Mouse (Mus musculus) B cell, adult 62 days (primary cell): Measurements from ENCODE around the gene Crk. TPM values are rescaled to one million over a fixed set of nuclear protein-coding genes. Genes with fewer than 3 reads are reported as not detected.

Experiments
- total RNA-seq: library from RNA; stranded (reverse); gene quantifications from 4 replicates; pipeline ENCODE4 v1.2.4, GENCODE M21; 2023

Gene Crk
- 58.8 to 63.8 TPM (median 62.4 TPM) in 4 replicates for total RNA-seq

DNA sequence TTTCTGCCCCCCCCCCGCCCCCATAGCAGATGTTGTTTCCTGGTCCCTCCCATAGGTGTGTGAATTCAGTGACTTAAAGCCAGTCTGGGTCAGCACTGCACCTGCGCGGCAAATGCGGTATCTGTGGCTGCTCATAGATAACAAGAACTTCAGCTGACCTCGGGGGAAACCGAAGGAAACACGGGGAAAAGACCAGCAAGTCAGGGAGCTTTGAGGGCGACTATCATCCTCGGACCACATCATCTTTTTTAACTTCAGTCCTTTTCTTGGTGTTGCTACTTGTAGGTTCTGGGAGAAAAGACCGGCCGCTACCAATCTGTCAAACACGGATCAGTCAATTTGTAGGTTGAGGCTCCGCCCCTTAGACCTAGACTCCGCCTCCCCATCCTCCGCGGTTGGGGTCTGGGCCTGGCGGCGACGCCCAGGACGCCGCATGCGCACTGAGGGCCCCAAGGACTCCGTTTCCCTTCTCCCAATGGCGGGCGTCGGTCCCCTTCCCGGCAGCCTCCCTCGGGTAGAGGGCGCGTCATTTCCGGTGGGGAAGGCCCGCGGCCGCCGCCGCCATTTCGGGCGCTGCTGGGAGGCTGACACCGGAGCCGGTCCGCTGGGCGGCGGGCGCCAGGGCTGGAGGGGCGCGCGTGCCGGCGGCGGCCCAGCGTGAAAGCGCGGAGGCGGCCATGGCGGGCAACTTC, at the start of gene Crk:
Gene Crk, plus strand, starts transcription at position 513 of the 692 bp plus-strand sequence.

DNA sequence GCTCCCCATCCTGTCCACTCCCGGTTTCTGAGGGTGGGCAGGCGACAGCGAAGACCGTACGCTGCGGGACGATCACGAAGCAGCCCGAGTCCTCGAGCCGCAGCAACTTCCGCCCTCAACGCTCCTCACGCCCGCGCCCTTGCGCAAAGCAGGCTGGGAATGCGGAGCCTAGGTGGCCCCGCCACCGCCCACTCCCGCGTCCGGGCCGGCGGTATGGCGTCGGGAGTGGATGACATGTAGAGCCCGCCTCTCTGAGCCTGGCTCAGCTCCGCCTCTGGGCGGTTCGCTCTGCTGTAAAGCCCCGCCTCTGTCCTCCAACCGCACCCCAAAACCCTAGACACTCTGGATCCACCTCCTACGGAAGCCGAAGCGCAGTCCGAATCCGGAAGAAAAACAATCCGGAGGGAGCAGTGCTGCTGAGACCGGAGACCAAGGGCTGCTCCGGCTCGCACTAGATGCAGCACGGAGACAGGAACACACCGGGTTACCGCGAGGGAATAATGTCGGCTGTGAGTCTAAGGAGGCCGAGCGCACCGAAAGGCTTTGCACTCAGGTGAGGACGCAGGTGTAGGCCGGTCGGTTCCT, 48.3 kb upstream of the Crk start, which contains the start of gene Inpp5k:
Gene Inpp5k, plus strand, starts transcription at position 344 of the 585 bp plus-strand sequence.

DNA sequence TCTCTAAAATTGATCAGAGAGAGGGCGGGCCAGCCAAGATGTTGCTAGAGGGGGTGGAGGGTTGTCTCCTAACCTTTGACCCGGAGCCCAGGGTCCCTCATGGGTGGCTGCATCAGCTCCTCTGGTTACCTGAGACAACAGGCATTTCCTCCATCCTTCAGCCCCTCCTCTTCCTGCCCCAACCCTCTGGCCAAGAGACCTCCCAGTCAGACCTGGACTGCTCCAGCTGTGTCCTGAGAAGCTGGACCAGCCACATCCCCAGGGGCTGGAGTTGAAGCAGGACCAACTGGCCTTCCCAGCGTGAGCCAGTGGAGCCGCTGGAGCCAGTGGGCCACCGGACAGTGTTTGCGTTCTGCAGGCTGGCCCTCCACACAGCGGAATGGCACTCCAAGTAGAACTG, 28.7 kb upstream of the Crk start, which contains the start of gene Myo1c:
Gene Myo1c, plus strand, starts transcription at position 194 of the 400 bp plus-strand sequence.

DNA sequence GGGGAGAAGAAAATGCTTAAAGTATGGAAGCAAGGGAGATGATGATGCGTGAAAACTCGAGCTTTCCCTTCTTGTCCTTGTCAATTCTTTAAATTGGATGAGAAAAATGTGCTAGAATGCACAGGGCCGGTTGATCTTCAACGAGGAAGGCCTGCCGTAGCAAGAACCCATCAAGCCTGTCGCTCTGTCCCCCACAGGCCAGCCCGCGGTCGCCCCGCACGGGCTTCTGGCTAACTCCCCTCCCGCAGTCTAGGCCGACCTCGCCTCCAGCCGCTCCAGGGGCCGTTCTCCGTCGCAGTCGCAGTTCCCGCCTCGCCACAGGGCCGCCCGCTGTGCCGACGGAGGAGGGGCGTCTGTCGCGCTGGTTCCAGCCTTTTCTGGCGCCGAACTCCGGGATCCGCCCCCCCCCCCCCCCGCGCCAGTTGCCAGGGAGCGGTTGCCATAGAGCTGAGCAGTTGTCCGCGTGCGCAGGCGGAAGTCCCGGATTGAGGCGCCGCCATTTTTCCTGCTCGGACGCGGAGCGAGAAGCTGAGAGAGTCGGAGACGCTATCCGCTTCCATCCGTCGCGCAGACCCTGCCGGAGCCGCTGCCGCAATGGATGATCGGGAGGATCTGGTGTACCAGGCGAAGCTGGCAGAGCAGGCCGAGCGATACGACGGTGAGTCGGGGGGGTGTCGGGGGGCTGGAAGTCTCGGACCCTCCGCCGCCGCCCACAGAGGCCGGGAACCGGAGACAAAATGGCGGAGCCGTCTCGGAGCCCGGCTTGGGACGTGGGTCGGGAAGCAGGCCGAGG, 53.6 kb downstream of the Crk start, which contains the start of gene Ywhae:
Gene Ywhae, plus strand, starts transcription at position 436 of the 793 bp plus-strand sequence.

Other genes starting within 250 kb of the Crk start
- gene Serpinf2, start 239.7 kb upstream of the Crk start, total RNA-seq: 0.52 to 0.94 TPM (median 0.61 TPM) in 3 of 4 replicates, not detected in the other
- 46.7 to 50.6 TPM (median 47.5 TPM) in 4 replicates for gene Wdr81, start 224.5 kb upstream of the Crk start, total RNA-seq
- gene Tlcd2, start 217.5 kb upstream of the Crk start, total RNA-seq: 2.5 to 5.0 TPM (median 4.0 TPM) in 4 replicates
- 222 to 240 TPM (median 237 TPM) in 4 replicates for gene Prpf8, start 192.4 kb upstream of the Crk start, total RNA-seq
- 0.44 to 0.94 TPM (median 0.85 TPM) in 4 replicates for gene Rilp, start 169.2 kb upstream of the Crk start, total RNA-seq
- 0.21 to 0.23 TPM (median 0.22 TPM) in 3 of 4 replicates, not detected in the other for gene Scarf1, start 165.7 kb upstream of the Crk start, total RNA-seq
- gene Slc43a2, start 147.6 kb upstream of the Crk start, total RNA-seq: 44.9 to 66.8 TPM (median 46.5 TPM) in 4 replicates
- gene Pitpna, start 91.2 kb upstream of the Crk start, total RNA-seq: 218 to 240 TPM (median 227 TPM) in 4 replicates
- 105 to 118 TPM (median 111 TPM) in 4 replicates for gene Inpp5k, start 48.3 kb upstream of the Crk start, total RNA-seq
- 366 to 421 TPM (median 376 TPM) in 4 replicates for gene Myo1c, start 28.8 kb upstream of the Crk start, total RNA-seq
- 209 to 224 TPM (median 217 TPM) in 4 replicates for gene Ywhae, start 53.6 kb downstream of the Crk start, total RNA-seq
- gene Doc2b, start 116.8 kb downstream of the Crk start, total RNA-seq: not detected in 4 replicates